Mouse (Mus musculus) spleen, postnatal 14 days (tissue): ENCODE measurements around the gene Slc29a3.

ENCODE experiments used
- DNase-seq, 2 experiments: peaks; one replicate each; pipeline ENCODE4 v3.0.0; 2021 to 2022; ENCODE audit warnings: low spot score in 2 of 2

The Slc29a3 gene

GRCm38 (mm10) chr10:60670166-60670565, 82.4 kb downstream of the Slc29a3 start:
- no peak for DNase-seq

DNA sequence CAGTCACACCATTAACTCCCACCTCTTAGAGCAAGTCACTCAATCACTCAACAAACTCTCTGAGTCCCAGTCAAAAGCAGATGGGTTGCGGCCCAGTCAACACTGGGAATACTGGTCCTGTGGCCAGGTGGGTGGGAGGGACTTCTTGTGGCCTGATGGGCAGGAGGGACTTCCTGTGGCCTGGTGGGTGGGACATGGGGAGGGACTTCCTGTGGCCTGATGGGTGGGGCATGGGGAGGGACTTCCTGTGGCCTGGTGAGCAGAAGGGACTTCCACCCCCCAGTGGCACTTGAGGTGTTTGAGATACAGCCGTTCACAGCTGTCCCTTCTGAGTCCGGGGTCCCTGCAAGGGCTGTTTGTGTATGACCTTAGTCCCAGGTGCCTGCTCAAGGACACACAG, 84.0 kb downstream of the Slc29a3 start:
- no peak for DNase-seq
